Mouse (Mus musculus) C2C12 (cell line): ENCODE data around the gene Ripk3.

Source experiments
- CTCF ChIP-seq: IDR thresholded peaks from one replicate; pipeline ENCODE4 v1.5.1; 2011; ENCODE audit not compliant: control insufficient read depth, insufficient read depth, insufficient read length
- USF1 ChIP-seq: IDR thresholded peaks from one replicate; pipeline ENCODE4 v1.6.1; 2011; ENCODE audit warnings: low read depth, mild to moderate bottlenecking, control low read depth, moderate library complexity

DNA sequence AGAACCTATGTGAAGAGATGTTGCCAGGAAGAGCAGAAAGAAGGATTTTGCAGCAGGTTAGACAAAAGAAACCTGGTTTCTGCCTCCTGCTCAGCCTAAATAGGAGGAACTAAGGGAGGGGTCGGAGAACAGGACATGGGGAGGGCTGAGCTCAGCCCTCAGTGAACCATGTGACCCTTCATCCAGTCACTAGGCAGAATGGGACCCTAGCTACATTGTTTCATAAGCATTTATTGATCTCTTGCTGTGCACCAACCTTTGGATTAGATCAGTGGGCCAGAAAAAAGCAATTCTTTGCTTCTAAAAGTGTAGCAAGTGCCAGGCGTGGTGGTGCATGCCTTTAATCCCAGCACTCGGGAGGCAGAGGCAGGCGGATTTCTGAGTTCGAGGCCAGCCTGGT, 49.6 kb upstream of the Ripk3 start:
- TF ChIP-seq CTCF (no peak), USF1 (no peak)
